Mouse (Mus musculus): ENCODE data around the gene Zfp740.
A peak's percentile ranks its signal among the peaks of the same experiment; 100 is the strongest.
"Not testable (repeated sequence)": the region's sequence is repeated elsewhere in the genome, so short reads cannot be mapped to it uniquely, and the experiment has no call there.

Gene Zfp740

DNA sequence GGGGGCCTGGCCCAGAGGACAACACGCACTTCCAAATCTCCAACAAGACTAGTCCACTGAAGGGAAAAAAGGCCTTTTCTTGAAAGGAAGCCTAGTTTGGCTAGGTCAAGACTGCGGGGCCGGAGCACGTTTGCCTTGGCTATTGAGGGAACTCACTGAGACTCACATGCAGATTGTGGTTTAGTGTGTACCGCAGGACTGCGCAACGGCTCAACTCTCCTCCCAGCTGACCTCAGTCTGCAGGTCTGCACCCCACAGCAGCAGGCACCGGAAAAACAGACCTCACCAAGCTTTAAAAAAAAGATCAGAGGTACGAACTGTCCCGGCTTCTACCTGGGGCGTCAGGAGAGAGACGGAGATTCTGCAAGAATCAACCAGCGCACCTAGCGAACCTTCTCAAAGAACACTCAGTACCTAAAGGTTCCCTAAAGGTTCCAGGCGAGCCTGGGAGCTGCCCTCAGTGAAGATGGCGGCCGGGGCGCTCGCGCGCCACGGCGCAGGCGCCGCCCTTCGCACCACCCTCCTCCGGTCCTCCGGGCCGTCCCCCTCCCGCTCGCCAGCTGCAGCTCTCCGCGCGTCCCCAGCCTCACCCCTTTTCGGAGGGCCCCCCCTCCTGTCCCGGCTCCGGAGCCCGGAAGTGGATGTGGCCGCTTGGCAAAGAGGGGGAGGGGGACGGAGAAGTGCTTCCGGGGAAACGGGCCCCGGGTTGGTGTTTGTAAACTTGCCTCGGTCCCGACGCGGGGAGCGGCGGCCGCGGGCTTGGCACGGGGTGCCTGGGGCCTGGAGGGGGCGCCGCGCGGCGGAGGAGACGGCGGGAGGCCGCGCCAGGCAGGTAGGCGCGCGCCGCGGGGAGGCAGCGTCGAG lies at the start of gene Zfp740:
Zfp740 (plus strand) TSS at position 279 of the 864 bp plus-strand sequence.
- peak; percentile 98 for DNase-seq (ENCODE audit: low read depth, low spot score)

DNA sequence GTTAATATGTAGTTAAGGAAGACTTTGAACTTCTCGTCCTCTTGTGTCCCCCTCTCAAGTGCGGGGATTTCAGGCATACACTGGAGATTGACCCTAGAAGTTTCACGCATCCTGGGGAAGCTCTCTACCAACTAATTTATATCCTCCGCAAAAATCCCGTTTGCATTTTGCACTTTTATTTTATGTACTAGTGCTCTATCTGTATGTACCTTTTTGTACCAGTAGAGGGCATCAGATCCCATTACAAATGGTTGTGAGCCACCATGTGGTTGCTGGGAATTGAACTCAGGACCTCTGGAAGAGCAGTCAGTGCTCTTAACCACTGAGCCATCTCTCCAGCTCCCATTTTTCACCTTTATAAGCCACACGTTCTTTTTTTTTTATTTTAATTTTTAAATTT lies 48.0 kb upstream of the Zfp740 start:
- not testable (repeated sequence) for DNase-seq (ENCODE audit: low read depth, low spot score)

DNA sequence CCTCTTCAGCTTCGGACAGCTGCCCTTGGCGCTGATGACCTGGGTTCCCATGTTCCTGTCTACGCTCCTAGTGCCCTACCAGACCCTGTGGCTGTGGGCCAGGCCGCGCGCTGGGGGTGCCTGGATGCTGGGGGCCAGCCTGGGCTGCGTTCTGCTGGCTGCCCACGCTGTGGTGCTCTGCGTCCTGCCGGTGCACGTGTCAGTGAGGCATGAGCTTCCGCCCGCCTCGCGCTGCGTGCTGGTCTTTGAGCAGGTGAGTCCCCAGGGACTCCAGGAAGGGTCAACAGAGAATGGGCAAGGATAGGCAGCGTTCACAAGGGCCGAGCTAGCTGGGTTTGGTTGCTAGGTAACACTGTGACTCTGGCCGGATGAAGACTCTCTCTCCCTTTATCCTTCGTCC lies 46.2 kb upstream of the Zfp740 start:
- no peak for DNase-seq (ENCODE audit: low read depth, low spot score)

DNA sequence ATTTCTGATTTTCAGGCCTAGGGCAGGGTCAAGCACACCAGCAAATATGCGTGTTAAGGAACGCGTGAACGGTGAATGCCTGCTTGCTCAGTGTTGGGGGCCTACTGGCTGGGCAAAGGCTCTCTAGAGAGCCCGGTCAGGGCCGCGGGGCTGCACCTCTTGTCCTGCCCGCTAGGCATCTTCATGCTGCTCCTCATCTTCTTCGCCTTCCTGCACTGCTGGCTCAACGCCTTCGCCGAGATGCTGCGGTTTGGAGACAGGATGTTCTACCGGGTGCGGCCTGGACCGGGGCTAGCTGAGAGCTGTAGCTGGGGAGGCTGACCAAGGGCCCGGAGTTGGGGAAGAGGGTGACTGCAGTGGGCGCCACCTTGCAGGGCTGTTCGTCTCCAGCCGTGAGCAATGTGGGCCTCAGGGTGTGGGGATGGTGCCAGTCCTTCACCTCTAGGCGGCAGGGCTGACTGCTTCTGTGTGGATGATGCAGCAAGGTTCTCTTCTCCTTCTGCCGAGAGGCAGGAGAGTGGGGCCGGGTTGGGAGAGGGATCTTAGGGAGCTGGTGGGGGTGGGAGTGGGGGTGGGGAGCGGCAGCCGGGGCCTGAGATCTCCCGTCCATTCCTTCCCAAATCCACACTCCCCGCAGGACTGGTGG lies 42.5 kb upstream of the Zfp740 start:
- peak; percentile 27 for DNase-seq (ENCODE audit: low read depth, low spot score)

DNA sequence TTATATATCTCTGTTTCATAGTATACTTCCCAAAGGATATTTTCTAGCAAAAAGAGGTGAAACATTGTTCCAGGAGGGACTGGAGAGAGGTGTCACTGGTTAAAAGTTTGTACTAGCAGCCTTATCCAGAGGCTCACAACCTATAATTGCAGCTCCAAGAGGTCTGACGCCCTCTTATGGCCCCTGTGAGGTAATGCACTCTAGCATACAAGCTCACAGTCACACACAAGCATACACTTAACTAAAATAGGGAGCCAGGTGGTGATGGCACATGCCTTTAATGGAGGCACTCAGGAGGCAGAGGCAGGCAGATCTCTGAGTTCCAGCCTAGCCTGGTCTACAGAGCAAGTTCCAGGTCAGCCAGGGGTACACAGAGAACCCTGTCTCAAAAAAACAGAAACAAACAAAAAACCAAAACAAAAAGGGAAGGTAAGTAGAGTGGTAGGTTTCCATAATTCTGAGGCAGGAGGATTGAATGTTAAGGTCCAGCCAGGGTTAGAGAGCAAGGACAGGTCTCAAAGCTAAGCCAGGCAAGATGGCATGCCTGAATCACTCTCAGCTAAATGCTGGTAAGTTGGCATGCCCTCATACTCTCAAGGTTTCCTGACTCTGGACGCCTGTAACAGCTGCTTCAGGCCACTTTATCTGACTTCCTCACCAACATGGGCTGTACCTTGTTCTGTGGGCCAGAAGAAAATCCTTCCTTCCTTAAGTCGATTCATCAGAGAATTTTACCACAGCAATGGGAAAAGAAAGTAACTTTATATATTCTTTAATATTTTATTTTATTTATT lies 39.0 kb upstream of the Zfp740 start:
- DNase-seq (ENCODE audit: low read depth, low spot score): no peak

DNA sequence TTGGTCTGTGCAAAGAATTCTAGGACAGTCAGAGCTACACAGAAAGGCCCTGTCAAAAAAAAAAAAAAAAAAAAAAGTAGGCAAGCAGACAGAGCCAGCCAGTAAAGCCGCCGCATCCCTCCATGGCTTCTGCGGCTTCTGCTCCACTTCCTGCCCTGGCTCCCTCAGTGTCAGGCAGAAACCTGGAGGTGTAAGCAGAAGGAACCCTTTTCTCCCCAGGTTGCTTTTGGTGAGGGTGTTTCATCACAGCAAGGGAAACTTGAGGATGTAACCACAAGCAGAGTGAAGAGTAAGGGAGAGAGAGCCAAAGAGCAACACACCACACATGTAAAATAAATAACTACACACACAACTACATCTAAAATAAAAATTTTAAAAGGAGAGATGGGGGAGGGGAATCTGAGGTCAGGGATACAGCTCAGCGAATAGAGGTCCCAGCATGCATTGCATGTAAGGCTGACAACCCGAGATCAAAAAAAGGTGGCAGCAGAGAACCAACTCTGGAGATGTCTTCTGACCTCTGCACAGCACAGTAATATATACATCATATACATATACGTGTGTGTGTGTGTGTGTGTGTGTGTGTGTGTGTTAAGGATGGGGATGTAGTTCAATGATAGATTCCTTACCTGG lies 37.5 kb upstream of the Zfp740 start:
- peak; percentile 74 for DNase-seq (ENCODE audit: low read depth, low spot score)

DNA sequence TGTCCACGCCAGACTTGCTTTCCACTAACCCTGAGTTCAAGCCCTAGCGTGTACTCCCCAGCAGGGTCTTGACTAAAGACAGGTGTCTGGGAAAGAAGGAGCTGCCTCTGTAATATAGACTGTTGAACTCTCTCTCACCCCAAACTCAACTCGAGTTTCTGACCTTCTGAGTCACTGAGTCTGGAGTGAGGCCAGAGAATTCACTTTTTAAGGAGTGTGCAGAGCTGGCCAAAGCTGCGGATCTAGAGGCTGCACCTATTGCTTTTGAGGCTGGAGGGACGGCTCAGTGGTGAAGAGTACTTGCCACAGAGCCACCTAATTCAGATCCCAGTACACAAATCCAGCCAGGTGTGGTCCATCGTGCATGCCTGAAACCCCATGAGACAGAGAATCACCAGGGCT lies 35.4 kb upstream of the Zfp740 start:
- no peak for DNase-seq (ENCODE audit: low read depth, low spot score)

DNA sequence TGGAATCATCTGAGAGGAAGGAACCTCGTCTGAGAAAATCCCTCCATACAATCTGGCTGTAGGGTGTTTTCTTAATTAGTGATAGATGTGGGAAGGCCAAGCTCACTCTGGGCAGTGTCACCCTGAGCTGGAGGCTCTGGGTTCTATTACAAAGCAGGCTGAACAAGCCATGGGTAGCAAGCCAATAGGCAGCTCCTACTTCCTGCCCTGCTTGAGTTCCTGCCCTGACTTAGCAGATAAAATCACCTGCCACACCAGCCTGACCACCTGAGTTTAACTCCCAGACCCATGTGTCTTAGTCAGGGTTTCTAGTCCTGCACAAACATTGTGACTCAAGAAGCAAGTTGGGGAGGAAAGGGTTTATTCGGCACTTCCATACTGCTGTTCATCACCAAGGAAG lies 34.0 kb upstream of the Zfp740 start:
- no peak for DNase-seq (ENCODE audit: low read depth, low spot score)

DNA sequence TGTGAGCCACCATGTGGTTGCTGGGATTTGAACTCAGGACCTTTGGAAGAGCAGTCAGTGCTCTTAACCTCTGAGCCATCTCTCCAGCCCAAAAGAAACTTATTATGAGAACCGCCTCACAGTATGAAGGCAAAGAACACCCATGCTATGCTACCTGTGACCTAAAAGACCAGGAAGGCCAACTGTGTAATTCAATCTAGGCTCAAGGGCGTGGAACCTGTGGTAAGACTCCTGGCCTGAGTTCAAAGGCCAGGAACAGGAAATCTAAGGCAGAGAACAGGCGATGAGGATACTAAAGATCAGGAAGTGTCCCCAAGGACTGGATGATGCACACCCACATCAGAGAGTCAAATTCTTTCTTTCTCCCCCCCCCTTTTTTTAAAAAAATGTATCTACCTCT lies 29.5 kb upstream of the Zfp740 start:
- DNase-seq (ENCODE audit: low read depth, low spot score): no peak

DNA sequence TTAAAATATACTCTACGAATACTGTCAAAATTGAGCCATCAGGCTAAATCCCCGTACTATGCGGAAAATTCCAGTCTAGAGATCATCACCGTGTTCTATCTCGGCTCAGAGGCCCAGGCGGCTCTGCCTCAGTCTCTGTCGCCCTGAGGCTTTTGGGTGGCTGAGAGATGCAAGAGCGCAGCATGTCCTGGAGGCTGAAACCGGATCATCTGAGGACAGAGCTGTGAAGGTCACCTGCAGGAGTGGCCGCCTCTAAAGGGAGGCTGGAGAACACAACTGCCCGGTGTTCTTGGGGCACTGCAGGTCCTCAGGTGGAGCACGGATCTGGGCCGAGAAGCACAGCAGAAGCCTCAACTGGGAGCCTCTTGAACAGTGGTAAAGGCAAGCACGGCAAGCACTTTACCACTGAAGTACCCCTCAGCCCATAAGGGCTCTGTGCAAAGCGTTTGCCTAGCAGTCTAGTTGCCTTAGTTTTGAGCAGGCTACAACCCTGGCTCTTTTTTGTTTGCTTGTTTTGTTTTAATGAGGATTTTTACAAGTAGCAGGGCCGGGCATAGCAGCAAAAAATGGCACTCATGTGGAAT lies 27.2 kb upstream of the Zfp740 start:
- DNase-seq (ENCODE audit: low read depth, low spot score): no peak

DNA sequence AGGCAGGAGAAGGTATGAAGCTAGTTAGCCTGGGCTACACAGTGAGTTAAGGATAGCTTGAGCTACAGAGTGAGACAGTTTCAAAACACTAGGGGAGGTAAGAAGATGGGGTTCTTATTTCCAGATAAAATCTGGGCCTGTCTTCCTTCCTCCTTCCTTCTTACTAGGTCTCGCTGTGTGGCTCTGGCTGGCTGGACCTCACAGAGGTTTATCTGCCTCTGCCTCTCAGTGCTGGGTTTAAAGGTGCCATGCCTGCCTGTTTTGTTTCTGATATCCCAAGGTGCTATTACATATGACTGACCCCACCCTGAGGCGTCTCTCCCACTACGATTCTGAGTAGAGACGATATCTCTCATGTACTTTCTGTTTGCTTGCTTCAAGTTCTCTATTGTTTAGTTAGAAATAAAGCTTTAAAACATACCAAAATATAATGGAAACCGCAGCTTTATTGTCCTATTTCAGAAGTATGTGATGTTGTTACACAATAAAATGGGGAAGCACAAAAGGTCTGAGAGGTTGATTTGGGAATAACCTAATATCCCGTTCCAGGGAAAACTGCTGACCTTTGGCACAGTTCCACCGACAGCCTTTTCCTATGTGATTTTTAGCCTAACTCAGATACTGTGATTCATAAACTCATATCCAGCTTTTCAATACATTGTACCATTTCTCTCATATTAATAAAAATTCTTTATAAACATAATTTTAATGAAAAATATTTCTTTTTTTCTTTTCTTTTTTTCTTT lies 26.3 kb upstream of the Zfp740 start:
- DNase-seq (ENCODE audit: low read depth, low spot score): no peak

DNA sequence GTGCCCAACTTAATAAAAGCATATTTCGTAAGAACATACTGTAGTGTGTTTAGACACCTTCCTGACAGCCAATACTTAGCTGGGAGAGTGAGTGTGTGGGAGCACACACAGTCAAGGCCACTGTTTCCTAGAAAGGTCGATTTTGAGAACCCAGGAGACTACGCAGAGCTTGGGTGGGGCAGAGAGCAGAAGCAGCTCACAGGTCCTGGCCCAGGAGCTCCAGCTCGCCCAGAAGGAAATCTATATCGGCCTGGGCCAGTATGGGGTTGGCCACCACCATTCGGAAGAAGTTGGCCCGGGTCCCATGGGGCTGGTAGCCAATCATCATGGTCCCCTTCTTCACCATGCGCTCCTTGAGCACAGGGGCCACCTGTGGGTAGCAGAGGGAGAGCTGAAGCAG lies 25.6 kb upstream of the Zfp740 start:
- DNase-seq (ENCODE audit: low read depth, low spot score): no peak

DNA sequence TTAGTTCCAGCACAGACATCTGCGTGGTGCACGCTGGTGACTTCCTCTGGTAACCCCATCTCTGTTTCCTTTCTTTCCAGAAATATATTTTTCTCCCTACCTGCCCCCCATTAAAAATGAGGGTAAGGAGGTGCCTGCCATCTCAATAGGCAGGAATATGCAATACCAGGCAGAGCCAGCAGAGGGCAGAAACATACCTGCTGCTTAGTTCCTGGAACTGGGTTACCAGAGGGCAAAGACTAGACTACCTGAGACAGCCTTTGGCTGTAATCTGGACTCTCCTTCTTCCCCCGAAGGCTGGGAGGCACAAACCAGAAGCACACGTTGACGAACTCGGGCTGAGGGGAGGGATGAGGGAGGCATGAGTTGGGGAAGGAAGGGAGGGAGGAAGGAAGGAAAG lies 24.8 kb upstream of the Zfp740 start:
- DNase-seq (ENCODE audit: low read depth, low spot score): peak; percentile 79

DNA sequence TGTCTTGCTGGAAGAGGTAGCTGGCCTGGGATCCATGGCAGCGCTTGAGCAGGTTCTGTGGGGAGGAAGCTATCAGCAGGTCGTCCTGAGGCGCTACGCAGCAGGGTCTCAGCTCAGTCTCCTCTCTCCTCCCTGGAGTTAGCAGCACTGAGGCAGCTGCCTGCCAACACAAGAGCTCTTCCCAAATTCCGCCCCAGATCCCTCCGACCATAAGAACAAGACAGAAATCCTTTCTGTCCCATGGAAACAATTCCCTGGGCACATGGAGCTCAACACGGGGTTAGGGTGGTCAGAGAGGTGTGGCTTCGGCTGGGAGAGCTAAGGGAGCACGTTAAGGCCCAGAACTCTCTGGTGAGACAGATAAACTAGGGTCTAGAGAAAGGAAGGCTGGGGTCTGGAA lies 23.9 kb upstream of the Zfp740 start:
- DNase-seq (ENCODE audit: low read depth, low spot score): no peak

DNA sequence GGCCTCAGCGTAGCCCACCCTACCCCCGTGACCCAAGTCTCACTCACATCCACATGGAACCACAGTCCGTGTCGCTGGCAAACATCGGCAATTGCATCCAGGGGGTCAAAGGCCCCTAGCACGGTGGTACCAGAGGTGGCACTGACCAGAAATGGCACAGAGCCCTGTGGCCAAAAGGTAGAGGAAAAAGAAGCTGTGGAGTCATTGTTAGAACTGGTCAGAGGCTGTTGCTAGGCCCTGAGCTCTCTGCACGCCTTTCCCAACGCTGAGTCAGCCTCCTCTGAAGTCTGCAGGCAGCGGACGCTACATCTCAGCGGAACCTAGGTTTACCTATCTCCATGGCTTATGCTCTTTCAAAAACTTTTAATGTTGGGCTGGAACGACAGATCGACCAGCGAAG lies 23.1 kb upstream of the Zfp740 start:
- DNase-seq (ENCODE audit: low read depth, low spot score): no peak

DNA sequence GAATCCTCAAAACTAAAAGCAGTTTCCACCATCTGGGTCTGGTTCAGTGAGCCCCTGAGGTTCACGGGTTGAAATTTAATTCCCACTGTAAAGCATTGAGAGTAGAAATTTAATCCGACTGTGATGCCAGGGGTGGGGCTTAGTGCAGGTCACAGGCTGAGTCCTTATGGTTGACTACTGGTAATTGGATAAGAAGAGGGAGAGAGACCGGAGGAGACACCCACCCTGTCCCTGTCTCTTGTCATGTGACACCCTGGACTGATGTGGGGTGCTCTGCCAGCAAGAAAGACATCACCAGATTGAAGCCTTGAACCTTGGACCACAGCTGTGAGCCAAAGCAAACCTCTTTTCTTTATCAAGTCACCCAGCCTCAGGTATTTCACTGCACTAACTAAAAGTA lies 20.0 kb upstream of the Zfp740 start:
- no peak for DNase-seq (ENCODE audit: low read depth, low spot score)

DNA sequence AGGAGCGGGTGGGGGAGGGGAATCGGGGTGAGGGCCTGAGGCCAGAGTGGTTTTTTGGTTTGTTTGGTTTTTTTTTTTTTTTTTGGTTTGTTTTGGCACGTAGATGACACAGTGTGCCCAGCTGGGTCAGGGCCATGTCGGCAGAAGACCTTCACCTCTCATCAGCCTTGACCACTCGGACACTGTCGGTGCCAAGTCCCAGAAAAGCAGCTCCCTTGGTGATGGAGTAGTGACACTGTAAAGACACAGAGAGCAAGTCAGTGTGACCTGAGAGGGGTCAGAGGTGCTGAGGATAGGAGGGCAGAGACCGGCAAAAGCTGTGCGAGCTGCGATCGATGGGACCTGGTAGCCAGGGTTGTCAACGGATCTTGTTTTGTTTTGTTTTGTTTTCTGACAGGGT lies 16.8 kb upstream of the Zfp740 start:
- DNase-seq (ENCODE audit: low read depth, low spot score): no peak

DNA sequence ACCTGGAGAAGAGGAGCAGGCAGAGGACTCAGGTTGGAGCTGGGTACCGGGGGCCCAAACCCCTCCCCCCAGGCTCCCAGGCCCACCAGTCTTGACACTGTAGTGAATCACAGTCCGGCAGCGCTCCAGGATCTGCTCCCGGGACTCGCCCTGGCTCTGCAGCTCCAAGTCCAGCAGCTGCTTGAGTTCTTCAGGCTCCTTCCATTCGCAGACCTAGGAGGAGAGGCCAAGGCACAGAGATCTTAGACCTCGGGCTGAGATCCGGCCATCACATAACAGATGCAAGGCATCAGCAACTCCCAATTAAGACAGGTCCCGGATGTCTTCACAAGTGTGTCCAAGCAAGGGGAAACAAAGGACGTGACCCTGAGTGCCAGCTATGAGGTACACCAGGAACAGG lies 15.0 kb upstream of the Zfp740 start:
- no peak for DNase-seq (ENCODE audit: low read depth, low spot score)

DNA sequence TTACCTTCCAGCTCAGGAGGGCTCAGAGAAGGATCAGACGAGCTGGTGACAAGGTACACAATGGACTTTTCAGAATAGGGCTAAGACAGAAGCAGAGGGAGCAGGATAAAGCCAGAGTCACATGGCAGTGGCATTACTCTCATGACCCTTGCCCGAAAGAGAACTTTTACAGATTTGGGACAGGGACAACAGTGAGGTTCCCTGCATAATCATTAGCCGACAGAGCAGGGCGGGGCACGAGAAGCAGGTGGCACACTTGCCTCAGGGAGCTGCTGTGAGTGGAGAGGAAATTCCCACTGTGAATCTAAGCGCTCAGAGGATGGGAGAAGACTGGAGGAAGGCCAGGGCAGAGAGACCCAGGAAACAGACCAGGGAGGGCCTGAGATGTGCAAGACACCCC lies 14.2 kb upstream of the Zfp740 start:
- no peak for DNase-seq (ENCODE audit: low read depth, low spot score)

DNA sequence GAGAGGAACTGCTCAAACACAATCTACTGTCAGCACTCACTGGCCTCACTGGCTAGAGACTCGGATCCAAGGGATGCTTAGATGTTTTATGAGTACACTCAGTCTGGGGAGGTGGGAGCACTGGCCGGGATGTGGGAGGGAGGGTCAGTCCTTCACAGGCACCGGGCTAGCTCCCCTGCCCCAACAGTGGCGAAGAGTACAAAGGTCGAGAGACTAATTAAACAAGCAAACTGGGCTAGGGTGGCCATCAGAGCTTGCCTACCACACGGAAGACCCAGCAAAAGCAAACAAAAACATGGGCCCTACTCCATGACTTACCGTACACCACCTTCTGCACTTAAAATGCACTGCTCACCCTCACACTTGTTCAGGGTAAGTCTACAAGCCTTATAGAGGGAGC lies 11.3 kb upstream of the Zfp740 start:
- no peak for DNase-seq (ENCODE audit: low read depth, low spot score)

DNA sequence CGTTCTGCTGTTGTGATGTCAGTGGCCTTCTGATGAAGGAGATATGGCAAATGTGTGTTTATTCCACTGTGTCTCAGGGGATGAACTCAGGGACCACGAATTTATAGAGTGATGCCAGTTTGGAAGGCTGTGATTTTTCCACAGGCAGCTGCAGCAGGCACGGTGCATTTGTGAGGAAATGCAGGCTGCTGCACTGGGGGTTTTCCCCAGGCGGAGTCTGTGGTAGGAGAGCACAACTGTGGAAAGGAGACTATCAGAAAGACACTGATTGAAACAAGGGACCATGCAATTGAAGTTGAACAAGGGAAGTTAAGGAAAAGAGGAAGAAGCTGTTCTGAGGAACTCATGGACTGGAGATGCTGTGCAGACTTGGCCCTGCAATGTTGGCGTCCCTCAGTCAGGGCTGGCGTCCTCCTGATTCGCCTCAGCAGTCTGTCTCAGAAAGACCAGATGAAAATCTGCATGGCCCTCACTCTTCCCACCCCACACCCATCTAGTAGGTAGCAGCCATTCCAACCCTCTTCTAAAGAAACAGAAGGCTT lies 10.7 kb upstream of the Zfp740 start:
- DNase-seq (ENCODE audit: low read depth, low spot score): no peak
